Mouse (Mus musculus) layer of hippocampus, adult 6 months (tissue): ENCODE data around the gene Btg1-ps2. TPM values are rescaled to one million over a fixed set of nuclear protein-coding genes. Genes with fewer than 3 reads are reported as not detected.

Source experiments
- long read RNA-seq, 2 experiments: library from polyadenylated mRNA; unstranded; transcript quantifications; one replicate each; pipeline ENCODE4 v2.0.0; 2019 to 2020
- polyA plus RNA-seq: library from polyadenylated mRNA; unstranded; fragments of <200 nt; fragmentation: Nextera tagmentation; gene quantifications from 2 replicates; pipeline ENCODE4 v1.2.3, GENCODE M21; 2021

Btg1-ps2 gene
- not detected in 2 replicates for polyA plus RNA-seq
- long read RNA-seq, experiment 1 = 0 reads
- long read RNA-seq, experiment 2 = 0 reads

GRCm38 (mm10) chrX:38043014-38043413 is at the start of gene Btg1-ps2:
Btg1-ps2 (minus strand) TSS chrX:38043114.

GRCm38 (mm10) chrX:38085041-38085440 is 42.1 kb upstream of the Btg1-ps2 start, which contains the start of gene Rhox11:
Rhox11 (minus strand) TSS chrX:38085141.

DNA sequence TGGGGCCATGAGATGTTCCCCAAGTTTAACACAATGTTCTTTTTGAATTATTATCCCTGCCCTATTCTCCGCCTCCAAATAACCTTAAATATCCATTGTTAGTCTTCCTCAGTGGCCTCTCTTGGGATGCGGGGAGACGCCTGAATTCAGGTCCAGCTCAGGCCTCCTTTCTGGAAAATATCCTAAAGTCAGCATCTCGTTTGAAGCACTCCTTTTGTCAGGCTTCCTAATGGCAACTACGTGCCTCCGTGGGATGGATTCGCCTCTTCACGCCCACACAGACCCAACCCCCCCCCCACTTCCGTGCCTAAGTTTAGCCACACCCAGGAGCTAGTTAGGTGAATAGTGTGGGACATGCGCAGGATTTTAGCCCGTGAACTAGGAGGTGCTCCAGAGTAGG is 23.3 kb upstream of the Btg1-ps2 start, which contains the start of gene Rhox10:
Gene Rhox10 (plus strand): TSS at position 301 of the 400 bp plus-strand sequence.

DNA sequence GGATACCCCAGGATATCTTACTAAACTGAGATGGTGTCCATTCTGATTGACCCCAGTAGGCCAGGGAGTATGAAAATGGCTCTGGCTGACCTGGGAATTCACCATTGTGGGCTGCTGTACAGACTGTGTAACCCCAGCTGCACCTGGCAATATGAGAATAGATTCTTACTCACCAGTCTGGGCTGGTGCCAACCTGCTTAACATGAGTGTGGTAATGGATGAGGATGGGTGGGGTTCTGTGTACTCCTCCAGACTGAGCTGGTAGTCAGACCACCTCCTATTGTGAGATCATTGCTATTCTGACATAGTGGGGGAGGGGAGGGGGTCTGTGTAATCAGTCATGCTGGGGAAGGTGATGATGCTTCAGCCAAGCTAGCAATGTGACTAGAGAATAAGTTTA is 24.3 kb downstream of the Btg1-ps2 start, which contains the start of gene Btg1-ps1:
Gene Btg1-ps1 (minus strand): TSS at position 219 of the 400 bp plus-strand sequence.

Other genes starting within 250 kb of the Btg1-ps2 start
- 0.20 and 0.55 TPM in 2 replicates for gene Rhox5, start 238.3 kb downstream of the Btg1-ps2 start, polyA plus RNA-seq
- not detected in 2 replicates for gene Rhox6, start 216.2 kb downstream of the Btg1-ps2 start, polyA plus RNA-seq
- not detected in 2 replicates for gene Rhox7a, start 211.4 kb downstream of the Btg1-ps2 start, polyA plus RNA-seq
- not detected in 2 replicates for gene Rhox8, start 164.2 kb downstream of the Btg1-ps2 start, polyA plus RNA-seq
- not detected in 2 replicates for gene Rhox7b, start 145.9 kb downstream of the Btg1-ps2 start, polyA plus RNA-seq
- not detected in 2 replicates for gene Rhox9, start 141.3 kb downstream of the Btg1-ps2 start, polyA plus RNA-seq
- not detected in 2 replicates for gene Btg1-ps1, start 24.3 kb downstream of the Btg1-ps2 start, polyA plus RNA-seq
- not detected in 2 replicates for gene Rhox10, start 23.4 kb upstream of the Btg1-ps2 start, polyA plus RNA-seq
- gene Rhox11, start 42.0 kb upstream of the Btg1-ps2 start, polyA plus RNA-seq = not detected in 2 replicates
- gene Rhox12, start 67.8 kb upstream of the Btg1-ps2 start, polyA plus RNA-seq = not detected in 2 replicates
- gene Rhox13, start 78.1 kb upstream of the Btg1-ps2 start, polyA plus RNA-seq = not detected in 2 replicates
- 4.6 and 4.7 TPM in 2 replicates for gene Zbtb33, start 146.7 kb upstream of the Btg1-ps2 start, polyA plus RNA-seq
- gene Tmem255a, start 209.3 kb upstream of the Btg1-ps2 start, polyA plus RNA-seq = 21.8 and 22.0 TPM in 2 replicates